Mouse (Mus musculus) stomach, adult 2 months (tissue): Measurements from ENCODE around the gene Tmcc2. TPM values are rescaled to one million over a fixed set of nuclear protein-coding genes. Genes with fewer than 3 reads are reported as not detected.

Experiments used
- polyA plus RNA-seq: library from polyadenylated mRNA; depleted of rRNA; stranded (reverse); fragments of >200 nt; gene quantifications from 2 replicates; pipeline ENCODE4 v1.2.3, GENCODE M21; 2012; rRNA removed

Tmcc2 gene
- 4.5 and 6.3 TPM in 2 replicates for polyA plus RNA-seq

DNA sequence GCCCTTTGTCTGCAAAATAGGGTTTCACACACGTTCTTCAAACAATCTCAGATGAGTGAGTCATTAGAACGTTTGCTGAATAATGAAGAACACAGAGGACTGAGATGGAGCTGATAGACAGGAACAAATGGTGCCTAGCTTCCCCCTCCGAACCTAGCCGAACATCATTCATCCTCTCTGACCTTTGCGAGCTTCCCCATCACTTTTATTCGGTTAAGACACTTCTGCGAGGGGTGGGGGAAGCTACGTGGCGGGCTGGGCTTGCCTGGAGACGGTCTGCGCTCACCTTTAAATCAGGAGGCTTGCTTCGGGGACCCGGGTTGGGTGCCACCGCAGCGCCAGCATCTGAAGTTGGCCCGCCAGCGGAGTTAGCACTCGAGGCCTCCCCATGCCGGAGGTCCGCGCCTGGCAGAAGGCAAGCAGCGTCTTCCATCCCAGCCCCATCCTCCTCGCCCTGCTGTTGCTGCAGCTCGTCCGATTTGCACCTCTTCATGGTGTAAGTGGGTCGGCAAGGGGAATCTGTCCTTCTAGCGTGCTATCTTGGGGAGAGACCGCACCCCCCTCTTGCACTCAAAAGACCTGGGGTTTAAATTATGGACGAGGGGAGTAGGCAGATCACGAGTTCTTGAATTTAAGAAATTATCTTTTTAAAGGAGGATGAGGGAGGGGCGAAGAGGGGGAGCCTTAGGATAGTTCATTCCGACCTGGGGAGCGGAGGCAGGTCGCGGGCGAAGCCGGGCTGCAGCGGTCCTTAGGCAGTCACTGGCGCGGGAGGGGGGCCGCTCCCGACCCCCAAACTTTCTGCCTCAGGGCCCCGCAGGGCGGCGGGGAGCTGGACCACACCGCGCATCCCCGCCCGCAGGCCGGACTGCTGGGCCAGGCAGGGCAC, at the start of gene Tmcc2:
TSS of gene Tmcc2 (minus strand) at position 591 of the 889 bp plus-strand sequence.

DNA sequence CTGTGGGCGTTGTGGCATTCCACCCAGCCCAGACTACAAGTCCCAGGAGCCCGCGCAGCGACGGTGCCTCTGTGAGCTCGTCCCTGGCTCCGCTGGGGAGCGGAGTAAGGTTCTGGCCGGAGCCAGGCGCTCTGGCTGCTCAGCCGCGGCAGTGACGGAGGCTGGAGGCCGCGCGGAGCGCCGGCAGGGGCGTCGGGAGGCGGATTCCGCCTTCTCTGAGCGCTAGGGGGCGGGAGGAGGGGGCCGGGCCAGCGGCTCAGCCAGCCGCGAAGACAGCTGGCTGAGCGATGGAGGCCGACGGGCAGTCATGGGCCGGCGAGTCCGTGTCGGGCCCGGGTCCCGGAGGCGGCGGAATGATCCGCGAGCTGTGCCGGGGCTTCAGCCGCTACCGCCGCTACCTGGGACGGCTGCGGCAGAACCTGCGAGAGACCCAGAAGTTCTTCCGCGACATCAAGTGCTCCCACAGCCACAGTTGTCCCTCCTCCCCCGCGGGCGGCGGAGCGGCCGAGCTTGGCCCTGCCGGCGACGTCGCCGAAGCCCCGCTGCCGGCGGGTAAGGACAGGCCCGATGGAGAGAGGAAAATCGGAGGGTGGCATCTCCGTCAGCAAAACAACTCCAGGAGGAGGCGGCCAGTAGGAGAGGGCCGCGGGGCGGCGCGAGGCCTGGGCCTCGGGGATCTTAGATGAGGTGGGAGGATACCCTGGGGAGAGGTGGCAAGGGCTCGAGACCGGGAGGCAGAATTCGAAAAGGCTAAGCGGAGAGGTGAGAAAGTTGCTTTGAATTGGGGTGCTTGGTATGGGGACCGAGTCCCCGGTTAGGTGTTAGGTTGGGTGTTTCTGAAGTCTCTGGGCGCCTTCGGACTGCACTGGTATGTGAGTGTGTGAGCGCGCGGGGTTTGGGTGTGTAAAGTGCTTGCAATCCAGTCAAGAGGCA, 26.5 kb upstream of the Tmcc2 start, which contains the start of gene Dstyk:
TSS of gene Dstyk (plus strand) at position 237 of the 933 bp plus-strand sequence.

GRCm38 (mm10) chr1:132315889-132316624, 75.0 kb downstream of the Tmcc2 start, which contains the start of gene Nuak2:
TSS of gene Nuak2 (plus strand) at chr1:132316126.

Other genes starting within 250 kb of the Tmcc2 start
- 0.12 TPM in 1 of 2 replicates, not detected in the other for gene Lemd1, start 199.8 kb downstream of the Tmcc2 start, polyA plus RNA-seq
- 0.02 and 0.10 TPM in 2 replicates for gene AC124108.1, start 199.8 kb downstream of the Tmcc2 start, polyA plus RNA-seq
- gene Gm10188, start 161.5 kb downstream of the Tmcc2 start, polyA plus RNA-seq: not detected in 2 replicates
- gene Klhdc8a, start 92.7 kb downstream of the Tmcc2 start, polyA plus RNA-seq: 0.83 and 0.87 TPM in 2 replicates
- gene Nuak2, start 75.2 kb downstream of the Tmcc2 start, polyA plus RNA-seq: 2.5 and 2.8 TPM in 2 replicates
- 3.3 and 3.7 TPM in 2 replicates for gene Dstyk, start 26.3 kb upstream of the Tmcc2 start, polyA plus RNA-seq
- 2.2 and 3.3 TPM in 2 replicates for gene Rbbp5, start 86.1 kb upstream of the Tmcc2 start, polyA plus RNA-seq
- 0.54 and 1.2 TPM in 2 replicates for gene Tmem81, start 114.9 kb upstream of the Tmcc2 start, polyA plus RNA-seq
- 0.06 TPM in 2 replicates for gene Cntn2, start 152.0 kb upstream of the Tmcc2 start, polyA plus RNA-seq